Mouse (Mus musculus) naive thymus-derived CD4-positive, alpha-beta T cell, adult 2 months (primary cell): Measurements from ENCODE around the gene Zfp622.
A peak's percentile ranks its signal among the peaks of the same experiment; 100 is the strongest.

Experiments
- DNase-seq: peaks from one replicate; pipeline ENCODE4 v3.0.0-alpha.2; 2011; ENCODE audit warnings: low read depth

Gene Zfp622

DNA sequence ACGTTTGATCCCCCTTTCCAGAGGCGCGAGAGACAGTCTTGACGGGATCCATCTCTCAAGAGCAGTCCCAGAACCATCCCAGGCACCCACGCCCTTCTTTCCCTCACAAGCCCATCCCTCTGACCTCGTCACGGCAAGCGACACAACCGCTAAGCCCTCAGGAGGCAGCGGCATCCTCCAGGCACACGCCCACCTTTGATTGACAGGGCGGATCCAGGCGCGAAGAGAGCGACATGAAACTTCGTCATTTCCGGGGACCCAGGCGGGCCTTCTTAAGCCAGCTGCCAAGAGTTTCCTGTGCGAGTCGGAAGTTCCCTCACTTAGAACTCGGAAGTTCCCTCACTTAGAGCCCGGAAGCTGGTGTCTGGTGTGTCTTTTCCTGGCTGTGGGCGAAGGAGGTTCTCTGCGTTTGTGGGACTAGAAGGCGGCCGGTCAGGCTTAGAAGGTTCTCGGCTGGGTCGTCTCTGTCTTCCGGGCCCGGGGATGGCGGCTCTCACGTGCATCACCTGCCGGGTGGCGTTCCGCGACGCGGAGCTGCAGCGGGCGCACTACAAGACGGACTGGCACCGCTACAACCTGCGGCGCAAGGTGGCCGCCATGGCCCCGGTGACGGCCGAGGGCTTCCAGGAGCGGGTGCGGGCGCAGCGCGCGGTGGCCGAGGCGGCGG is at the start of gene Zfp622:
Gene Zfp622 (plus strand): TSS at position 300 of the 667 bp plus-strand sequence.
- peak; percentile 98 for DNase-seq

DNA sequence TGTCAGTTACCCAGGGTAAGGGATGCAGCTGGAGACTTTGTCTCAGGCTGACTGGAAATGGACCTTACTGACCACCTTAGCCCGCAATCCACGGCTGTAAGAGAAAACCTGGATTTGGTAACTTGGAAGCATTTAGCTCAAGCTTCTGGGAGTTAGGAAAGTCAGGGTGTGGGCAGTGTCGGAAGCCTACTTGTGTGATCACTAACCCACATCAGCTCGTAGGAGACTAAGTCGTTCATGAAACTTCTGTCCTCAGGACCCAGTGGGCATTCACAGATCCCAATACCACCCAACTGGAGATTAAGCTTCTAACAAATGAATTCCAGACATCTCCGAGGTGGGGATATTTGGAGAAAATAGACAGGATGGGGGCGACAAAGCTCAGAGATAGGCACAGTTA is 49.8 kb upstream of the Zfp622 start:
- no peak for DNase-seq

DNA sequence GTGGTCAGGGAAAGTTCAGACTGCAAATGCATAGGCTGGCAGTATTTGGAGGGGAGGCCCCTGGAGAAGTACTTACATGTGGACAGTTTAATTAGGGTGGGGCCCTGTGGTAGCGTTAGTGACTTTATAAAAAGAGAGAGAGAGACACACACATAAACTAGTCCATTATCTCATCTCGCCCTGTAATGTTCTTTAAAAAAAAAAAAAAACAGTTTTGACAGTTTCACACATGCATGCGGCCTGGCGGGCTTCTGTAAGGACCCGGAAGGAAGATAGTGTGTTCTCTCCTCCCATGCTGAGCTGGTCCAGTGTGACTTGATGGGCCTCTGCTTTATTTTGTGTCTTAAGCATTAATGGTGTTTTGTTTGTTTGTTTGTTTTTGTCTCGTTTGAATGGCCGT is 45.7 kb upstream of the Zfp622 start:
- DNase-seq = no peak

DNA sequence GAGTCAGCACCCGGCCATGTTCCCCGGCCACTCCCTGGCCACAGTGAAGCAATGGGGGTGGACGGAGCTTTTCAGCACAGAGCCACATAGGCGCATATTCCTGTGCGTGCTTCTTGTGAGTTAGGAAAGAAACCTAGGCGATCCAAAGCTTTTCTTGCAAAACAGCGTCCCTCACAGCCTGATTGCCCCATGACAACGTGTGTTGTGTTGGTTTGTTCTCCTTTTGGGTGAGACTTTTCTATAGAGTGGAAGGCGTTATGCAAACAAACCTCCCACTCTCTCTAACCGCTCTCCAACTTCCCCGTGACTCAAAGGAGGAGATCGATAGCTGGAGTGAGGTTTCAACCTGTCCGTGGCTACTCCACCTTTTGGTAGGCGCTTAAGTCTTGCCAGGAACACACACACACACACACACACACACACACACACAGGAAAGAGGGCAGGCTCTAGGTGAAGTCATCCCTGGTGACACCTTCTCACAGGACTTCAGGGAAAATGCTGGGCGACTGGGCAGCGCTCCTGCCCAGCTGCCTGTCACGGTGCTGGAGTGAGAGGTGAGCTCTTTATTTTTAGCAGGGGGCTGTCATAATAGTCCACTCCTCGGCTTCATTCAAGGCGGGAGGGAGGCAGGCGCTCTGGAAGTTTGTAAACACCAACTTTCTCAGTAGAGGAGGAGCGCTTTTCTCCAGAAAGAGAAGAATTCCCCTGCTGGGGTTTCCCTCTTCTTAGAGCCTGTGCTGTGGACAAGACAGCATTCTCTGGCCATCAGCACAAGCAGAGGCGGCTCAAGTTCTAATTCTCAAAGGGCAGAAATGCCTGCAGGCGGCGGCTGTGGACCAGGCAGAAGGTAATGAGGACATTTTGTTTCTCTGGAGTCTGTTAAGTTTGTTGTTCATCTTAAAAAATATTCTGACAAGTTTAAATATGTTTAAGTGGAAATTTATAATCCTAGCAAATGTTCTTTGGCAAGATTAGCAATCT is 43.5 kb upstream of the Zfp622 start:
- DNase-seq = no peak

DNA sequence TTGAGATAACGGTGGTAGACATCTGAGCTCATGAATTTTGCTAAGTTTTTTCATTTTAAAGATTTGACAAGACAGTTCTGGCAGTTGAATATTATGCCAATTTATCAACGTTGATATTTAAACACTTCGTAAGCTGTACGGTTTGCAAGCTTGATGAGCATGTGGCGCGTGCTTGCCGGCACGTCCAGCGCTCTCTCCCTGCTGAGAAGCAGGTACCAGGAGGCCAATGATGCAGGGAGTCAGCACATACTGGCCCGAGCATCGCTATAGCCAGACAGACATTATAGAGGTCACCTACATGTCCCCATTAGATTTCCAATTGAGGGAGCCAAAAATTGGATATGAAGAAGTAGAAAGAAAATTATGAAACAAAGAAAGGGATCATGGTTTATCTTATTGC is 42.7 kb upstream of the Zfp622 start:
- no peak for DNase-seq

DNA sequence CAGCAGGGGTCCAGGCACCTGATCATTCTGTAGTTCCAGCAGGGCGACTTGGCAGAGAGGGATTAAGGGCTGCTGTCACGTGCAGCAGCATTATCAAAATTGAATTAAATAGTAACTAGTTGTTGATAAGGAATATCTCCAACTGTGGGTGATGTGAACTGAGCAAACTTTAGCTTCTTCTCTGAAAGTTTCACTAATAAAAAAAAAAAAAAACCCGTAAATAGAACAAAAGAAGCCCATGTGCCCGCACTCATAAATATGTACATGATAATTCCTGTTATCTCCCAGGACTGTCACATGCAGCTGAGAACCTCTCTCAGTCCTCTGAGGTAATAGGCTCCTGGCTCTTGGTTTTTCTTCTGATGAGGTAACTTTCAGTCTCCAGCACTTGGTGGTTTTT is 41.8 kb upstream of the Zfp622 start:
- DNase-seq = no peak

DNA sequence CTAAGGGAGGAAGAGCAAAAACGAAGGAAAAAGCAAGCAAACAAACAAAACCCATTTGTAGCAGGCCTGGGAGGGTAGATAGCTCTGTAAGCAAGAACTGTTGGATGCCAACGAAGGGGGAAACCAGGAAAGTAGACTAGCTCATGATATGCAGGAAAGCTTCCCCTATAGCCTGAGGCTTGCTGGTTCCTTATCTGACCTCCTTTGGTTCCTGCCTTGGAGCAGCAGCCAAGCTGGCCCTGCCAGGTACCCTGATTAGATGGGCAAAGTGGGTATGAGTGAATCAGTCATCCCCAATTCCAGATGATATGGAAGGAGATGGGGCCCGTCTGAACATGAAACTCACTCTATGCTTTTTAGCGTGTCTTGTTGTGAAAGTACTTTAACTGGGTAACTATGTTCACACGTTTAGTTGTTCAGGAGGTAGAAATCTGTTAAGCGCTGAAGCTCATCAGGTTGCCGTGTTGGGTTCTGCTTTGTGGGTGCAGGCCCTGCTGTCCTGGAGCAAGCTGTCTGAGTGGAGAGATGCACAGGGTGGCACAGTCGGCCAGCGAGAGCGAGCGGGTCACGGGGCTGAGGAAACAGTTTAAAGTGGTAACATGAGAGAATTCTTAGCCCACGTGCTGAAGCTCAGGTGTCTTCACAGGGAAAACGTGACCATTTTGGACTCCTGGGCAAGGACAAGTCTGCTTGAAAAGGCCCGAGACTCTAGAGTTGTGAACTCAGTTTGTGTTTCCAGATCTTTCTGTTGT is 40.6 kb upstream of the Zfp622 start:
- no peak for DNase-seq

DNA sequence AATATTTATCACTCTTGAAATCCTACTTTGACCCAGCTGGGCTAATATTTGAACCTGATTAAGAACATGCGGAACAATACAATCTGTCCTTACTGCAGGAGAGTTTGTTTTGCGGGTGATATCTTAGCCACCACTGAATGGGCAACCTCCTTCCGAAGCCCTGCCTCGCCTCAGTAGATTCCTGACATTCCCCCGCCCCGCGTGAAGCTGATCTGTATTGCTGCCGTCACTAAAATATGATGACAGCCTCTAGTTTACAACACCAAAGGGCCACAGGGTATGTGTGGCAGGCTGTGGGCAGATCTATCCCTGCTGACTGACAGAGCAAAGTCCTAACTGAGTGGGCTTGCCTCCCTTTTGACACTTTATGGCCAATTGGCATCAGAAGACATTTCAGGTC is 38.9 kb upstream of the Zfp622 start:
- no peak for DNase-seq

DNA sequence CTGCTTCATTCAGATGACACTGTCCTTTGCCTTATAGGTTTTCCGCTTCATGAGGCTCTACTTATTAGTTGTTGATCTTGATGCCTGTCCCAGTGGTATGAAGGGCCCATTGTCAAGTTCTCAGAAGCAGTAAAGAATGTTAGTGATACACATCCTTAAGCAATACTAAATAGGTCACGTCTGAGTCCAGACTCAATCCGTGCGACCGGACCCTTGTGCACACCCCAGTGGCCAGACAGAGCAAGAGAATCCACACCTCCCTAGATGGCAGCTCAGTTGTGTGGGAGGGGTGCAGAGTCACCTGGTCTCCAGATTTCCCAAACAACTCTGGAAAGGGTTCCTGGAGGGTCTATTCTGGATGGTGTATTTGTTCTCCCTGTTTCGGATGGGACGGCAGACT is 37.7 kb upstream of the Zfp622 start:
- DNase-seq = no peak

DNA sequence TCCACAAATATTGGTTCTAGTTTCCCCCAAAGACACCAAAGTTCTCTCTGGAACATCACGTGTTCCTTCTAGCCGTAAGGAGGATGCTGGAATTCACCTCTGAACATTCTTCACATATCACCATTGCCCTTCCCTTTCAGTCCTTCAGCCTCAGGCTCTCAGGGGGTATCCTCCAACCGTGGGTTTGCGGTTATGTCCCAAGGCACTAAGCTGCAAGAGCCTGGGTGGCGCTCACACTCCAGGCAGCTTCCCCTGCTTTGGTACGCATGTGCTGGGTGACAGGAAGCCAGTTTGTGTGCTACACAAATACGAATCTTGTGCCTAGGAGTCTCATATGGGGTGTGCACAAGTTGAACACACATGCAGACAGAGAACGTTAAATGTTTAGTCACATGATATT is 36.8 kb upstream of the Zfp622 start:
- no peak for DNase-seq

DNA sequence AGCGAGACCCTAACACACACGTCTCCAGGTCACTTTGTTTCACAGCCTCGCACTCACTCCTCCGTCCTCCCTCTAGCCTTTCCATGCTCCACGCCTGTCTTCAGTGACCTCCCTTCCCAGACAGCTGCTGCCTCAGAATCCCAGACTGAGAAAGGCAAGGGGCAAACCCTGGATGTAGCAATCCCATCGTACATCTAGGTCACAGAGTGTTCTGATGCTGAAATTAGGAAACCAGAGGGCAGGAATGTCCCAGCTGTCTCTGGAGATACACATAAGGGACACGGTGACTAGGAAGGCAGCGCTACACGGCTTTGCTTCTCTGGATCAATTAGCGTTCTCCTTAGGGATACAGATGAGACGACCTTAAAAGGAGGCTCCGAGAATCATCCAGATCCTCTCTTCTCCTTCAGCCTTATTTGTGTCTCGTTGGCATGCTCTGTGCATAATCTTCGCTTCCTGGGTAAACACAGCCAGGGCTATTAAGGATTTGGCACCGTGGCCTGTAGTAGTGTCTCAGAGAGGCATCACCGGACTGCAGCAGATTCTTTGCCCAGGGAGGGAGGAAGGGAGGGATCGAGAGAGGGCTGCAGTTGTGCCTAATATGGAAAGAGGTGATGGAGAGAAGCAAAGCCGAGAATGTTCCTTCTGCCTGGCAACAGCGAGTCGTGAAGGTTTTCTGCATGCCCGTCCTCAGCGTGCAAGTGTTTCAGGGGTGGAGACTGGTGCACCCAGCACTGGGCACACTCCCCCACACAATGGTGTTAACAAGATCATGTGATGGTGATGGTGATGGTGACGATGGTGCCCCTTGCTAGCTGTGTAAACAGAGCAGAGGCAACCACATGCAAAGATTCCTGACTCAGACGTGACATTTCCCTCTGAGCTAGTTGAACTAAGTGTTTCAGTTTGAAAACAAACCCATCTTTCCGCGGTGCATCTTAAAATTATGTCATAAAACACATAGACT is 35.6 kb upstream of the Zfp622 start:
- DNase-seq = no peak

DNA sequence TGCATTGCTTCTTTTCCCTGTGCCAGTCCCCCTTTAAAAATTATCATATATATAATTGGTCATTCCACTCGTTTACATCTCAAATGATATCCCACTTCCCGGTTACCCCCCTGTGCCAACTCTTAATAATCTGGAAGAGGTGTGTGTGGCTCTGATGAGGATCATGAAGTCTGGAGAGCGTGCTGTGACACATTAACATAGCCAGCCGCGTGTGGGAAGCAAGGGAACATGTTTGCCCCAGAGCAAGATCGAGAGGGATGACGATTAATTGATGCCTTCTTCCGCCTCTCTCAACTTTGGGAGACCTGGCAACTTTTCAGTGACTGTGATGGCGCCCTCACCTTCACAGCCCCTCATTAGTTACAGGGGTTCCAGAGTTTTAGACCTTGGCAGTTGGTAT is 34.5 kb upstream of the Zfp622 start:
- DNase-seq = no peak

DNA sequence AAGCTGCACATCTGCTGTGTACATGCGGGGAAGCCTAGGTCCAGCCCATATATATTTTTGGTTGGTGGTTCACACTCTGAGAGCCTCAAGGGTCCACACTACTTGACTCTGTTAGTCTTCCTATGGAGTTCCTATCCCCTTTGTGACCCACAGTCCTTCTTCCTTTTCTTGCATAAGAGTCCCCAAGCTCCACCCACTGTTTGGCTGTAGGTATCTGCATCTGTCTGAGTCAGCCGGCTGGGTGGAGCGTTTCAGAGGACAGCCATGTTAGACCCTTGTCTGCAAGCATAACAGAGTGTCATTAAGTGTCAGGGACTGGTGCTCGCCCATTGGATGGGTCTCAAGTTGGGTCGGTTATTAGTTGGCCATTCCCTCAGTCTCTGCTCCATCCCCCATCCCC is 33.6 kb upstream of the Zfp622 start:
- no peak for DNase-seq

DNA sequence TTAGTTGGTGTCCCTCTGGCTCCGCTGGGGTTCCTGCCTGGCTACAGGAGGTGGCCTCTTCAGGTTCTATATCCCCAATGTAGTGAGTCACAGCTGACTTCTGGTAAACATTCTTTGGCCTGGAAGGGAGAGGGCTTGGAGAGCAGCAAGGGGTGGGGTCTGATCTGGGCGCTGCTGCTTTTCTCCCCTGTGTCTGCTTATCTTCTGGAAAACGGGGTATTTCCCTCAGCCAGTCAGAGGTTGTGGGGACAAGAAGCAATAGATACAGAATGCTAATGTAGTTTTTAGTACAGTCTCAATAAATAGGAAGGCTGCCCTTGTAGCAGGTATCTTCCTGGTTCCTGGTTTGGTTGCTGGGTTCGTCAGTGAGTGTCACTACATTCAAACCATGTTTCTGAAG is 33.1 kb upstream of the Zfp622 start:
- DNase-seq = no peak

DNA sequence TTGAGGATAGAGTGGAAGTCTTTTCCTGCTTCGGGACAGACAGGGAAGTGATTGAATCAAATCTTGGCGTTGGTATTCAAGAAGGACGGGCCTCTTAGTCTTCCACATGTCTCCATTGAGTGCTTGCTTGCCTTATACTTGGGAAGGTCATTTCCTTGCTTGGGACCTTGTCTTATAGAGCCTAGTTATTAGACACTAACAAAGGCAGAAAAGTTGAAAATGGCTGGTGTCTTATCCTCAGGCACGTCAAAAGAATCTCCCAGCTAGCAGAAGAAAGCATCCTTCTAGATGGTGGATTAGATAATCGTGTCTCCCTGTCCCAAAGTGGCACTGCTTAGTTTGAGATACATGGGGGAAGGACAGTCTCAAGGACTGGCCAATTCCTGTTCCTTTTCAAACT is 28.2 kb upstream of the Zfp622 start:
- DNase-seq = no peak

DNA sequence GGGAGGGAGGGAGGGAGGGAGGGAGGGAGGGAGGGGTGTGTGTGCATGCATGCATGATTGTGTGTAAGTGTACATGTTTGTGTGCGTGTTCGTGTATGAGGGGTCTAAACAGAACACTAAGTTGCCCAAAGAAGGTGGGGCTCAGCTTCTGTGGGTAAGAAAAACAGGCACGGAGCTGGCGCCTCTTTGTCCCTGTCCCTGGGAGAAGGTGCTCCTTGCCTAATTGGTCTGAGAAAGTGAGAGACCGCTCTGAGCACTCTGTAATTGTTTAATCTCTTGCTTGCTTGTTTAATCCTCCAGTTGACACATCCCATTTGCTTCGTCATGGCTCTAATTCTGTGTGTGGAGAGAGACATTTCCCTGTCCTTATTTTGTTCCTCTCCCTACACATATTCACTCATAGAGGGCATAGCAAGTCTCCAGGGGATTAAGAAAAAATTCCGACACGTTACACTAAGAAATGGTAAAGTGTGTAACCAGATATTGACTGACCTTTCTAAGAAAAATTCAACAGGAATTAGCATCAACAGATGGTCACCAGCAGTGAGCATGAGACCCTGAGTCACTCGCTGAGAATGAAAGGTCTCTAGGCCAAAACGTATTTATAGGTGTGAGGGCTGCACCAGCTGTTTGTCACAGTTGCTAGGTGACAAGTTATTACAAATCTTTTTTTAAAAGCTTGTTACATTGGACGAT is 27.6 kb upstream of the Zfp622 start:
- DNase-seq = no peak

DNA sequence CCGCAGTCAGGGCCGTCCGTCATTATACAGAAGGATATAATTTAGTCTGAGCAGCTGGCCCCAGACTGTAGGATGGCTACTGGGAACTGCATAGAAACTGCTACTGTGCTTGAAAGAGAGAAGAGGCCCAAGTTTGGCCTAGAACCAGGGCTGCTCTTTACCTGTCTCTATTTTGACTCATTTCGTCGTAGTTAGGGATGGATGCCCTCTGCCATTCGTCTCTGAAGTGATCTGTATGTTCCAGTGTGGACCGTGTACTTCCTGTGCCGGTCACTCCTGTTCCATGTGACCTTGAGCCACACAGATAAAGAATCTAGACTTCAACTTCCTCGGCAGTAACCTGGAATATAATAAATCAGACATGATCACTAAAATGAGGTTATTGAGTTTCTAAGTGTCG is 26.5 kb upstream of the Zfp622 start:
- no peak for DNase-seq

DNA sequence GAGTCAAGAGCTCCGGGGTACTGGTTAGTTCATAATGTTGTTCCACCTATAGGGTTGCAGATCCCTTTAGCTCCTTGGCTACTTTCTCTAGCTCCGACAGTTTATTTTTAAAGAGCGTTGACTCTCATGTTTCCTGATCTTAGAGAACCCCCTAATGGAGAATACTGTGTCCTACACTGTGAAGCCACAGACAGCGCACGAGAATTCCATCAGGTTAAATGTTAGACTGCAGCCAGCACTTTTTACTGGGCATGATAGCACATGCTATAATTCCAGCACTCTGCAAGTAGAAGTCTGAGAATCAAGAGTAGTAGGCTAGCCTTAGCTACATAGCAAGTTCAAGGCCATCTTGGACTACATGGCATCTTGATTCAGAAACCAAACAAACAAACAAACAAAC is 24.8 kb upstream of the Zfp622 start:
- peak; percentile 43 for DNase-seq

DNA sequence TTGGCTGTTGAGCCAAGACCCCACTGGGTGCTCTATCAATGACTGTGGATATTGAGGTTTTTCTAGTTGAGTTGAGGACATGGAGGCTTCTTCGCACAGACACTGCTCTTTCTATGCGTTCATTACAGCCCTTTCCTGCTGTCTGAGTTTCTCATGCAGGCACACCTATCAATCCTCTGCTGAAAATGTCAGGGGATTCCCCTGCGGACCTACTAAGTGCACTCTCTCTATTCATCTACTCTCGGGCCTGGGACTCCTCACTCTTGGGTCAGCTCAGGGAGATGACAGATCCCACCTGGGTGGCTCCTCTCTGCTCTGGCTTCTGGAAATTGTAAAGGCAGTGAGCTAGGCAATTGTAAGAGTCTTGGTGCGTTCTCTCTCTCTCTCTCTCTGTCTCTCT is 23.9 kb upstream of the Zfp622 start:
- DNase-seq = no peak

DNA sequence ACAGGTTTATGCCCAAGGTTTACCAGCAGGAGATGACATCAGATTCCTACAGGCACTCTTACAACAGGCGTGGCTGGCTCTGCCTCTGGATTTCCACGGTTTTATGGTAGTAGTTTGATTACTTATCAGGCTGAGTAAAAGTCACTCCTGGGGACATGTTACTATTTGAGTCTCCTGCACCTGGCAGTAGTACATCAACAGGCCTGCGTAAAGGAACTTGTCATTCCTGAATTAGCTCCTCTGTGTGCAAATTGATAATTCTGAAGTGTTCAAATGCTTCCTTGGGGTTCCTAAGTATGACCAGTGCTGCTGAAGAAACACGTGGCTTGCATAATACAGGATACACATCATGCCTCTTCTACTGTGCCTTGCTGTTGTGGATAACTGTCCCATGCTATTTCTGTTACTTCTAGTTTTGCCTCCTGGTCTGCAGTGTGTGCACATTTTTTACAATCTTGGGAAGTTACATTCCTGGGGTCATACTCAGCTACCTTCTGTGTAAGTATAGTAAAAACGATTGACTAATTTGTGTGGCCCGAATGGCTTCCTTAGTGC is 17.9 kb upstream of the Zfp622 start:
- DNase-seq = no peak

DNA sequence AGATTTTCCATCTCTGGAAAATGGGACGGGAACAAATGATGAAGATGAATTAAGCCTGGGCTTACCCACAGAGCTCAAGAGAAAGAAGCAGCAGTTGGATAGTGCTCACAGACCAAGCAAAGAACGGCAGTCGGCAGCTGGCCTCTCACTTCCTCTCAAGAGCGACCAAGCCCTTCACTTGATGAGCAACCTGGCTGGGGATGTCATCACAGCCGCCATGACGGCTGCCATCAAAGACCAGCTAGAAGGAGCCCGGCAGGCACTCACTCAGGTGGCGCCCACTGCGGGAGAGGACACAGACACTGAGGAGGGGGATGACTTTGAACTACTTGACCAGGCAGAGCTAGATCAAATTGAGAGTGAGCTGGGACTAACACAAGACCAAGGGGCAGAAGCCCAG is 12.6 kb upstream of the Zfp622 start:
- DNase-seq = no peak
